Mouse (Mus musculus) monocyte, adult 59 days (primary cell): ENCODE measurements around the gene Faim. TPM values are rescaled to one million over a fixed set of nuclear protein-coding genes. Genes with fewer than 3 reads are reported as not detected.

ENCODE experiments used
- total RNA-seq, 2 experiments: library from RNA; stranded (reverse); gene quantifications; one replicate each; pipeline ENCODE4 v1.2.4; 2023

Faim gene
- 10 to 100 TPM; 38.6 to 41.1 TPM for total RNA-seq

GRCm38 (mm10) chr9:98985800-98986475 lies at the start of gene Faim:
TSS of gene Faim (plus strand) at chr9:98986373.

GRCm38 (mm10) chr9:98955103-98955715 lies 31.0 kb upstream of the Faim start, which contains the start of gene Foxl2:
TSS of gene Foxl2 (plus strand) at chr9:98955288.

GRCm38 (mm10) chr9:99035575-99035974 lies 49.4 kb downstream of the Faim start, which contains the start of gene Gm1123:
TSS of gene Gm1123 (minus strand) at chr9:99035715.

Other genes with a start within 250 kb of the Faim start
- not detected for gene Prr23a1, start 143.9 kb upstream of the Faim start, total RNA-seq
- not detected for gene Prr23a2, start 129.9 kb upstream of the Faim start, total RNA-seq
- gene Prr23a3, start 121.6 kb upstream of the Faim start, total RNA-seq, result not detected
- not detected for gene 7420426K07Rik, start 83.3 kb upstream of the Faim start, total RNA-seq
- gene Foxl2, start 31.1 kb upstream of the Faim start, total RNA-seq, result not detected
- gene Gm1123, start 49.3 kb downstream of the Faim start, total RNA-seq, result under 1 TPM; 0.31 to 0.58 TPM
- gene Pik3cb, start 154.2 kb downstream of the Faim start, total RNA-seq, result 10 to 100 TPM; 30.3 to 37.0 TPM